Mouse (Mus musculus) granulocyte monocyte progenitor cell, adult 5-6 weeks (primary cell): ENCODE data around the gene Olfr248. TPM values are rescaled to one million over a fixed set of nuclear protein-coding genes. Genes with fewer than 3 reads are reported as not detected.

ENCODE experiments used
- ATAC-seq: replicated peaks from 2 replicates; pipeline ENCODE4 v1.8.0; 2016; ENCODE audit warnings: mild to moderate bottlenecking, moderate TSS enrichment, inconsistent platforms; ENCODE audit not compliant: poor library complexity, severe bottlenecking
- total RNA-seq, 2 experiments: library from RNA; stranded (forward) in 1 of 2; stranded (reverse) in 1 of 2; fragments of 200-712, 200-1000 nt in 1 of 2; fragments of >200 nt in 1 of 2; fragmentation: Nextera tagmentation in 1 of 2; gene quantifications; 2 replicates each; pipeline ENCODE4 v1.2.3; 2014 to 2017

Gene Olfr248
- total RNA-seq (2014; fragmentation: Nextera tagmentation), result 2.9 TPM in 1 of 2 replicates, not detected in the other
- 0.15 TPM in 1 of 2 replicates, not detected in the other for total RNA-seq (2017)

DNA sequence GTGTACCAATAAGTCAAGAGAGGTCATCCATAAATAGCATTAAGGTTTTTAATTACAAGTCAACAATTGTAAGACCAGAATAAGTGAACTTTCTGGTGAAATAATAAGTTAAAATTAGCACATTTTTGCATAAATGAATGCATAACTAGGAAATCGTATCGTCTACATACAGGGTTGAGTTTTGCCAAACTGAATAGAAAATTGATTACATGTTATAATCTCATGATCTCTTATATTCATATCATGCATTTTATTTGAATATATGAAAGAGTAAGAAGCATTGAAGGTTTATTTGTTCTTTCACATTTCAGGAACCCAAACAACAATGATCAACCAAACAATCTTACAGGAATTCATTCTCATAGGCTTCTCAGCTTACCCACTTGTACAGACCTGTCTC lies at the start of gene Olfr248:
Gene Olfr248, plus strand, starts transcription at position 301 of the 400 bp plus-strand sequence.
- no peak for ATAC-seq

DNA sequence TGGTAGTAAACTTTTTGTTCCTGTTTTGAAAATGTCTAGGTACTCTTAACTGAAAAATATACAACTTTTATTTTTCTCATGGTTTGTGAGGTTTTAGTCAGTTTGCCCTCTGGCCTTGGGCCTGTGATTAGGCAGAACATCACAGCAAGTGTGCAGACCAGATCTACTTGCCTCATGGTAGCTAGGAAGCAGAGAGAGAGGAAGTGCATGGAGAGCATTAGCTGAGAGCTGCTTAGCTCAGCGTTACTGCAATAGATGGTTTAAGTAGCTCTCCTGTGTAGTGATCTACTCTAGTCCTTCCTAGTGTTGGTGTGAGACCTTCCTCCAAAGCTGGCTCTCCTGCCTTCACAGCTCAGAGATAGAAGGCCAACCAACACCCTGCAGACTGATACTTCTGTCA lies 37.2 kb upstream of the Olfr248 start:
- ATAC-seq, result peak; percentile 65

DNA sequence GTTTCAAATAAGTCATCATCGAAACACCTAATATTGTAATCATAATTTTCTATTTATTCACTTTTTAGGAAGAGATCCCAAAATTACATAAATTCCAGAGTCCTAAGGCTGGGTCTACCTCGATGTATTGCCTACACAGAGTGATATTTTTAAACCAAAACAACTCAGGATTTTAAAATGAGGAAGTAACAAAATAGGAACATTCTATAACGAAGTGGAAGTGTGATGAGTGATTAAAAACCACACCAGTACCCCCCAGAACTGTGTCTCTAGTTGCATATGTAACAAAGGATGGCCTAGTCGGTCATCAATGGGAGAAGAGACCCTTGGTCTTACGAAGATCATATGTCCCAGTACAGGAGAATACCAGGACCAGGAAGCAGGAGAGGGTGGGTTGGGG lies 36.2 kb upstream of the Olfr248 start:
- peak; percentile 85 for ATAC-seq

DNA sequence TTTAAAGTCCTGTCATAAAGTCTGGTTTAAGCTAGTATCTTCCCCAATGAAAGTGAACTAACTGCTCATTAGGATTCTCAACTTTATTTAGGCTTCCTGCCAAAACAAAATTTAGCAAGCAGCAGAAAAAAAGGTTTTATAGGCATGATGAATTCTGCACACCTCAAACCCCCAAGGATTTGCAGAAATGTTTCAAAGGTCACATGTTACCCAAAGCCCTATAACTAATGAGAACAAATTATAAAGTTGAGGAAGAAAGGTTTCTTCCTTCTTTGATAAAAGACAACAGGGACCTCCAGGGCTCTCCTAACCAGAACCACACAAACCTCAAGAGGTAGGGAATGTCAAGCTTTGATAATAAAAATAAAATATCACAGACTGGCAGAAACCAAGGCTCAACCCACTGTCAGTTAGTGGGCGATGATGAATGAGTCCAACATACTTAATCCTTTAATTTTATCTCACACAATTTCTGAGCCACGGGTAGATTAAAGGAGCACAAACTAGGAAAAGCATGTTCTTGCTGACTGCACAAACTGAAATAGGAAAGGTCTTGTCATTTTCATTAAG lies 25.9 kb upstream of the Olfr248 start, which contains the start of gene Olfr417:
Gene Olfr417, plus strand, starts transcription at position 241 of the 570 bp plus-strand sequence.
- no peak for ATAC-seq

DNA sequence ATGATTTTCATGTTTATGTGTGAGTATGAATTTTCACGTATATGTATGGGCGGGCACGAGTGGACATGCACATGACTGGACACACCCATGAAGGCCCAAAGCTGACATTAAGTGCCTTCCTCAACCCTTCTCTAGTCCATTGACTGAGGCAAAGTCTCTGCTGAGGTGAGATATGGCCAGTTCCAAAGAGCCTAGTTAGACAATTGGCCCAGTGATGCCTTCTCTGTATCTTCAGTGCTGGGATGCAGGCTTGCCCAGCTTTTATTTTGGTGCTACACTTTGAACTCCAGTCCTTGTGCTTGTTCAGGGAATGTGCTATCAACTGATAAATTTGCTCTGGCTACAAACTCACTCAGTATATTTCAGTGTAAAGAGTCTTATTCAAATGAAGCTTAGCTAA lies 17.0 kb upstream of the Olfr248 start:
- no peak for ATAC-seq

DNA sequence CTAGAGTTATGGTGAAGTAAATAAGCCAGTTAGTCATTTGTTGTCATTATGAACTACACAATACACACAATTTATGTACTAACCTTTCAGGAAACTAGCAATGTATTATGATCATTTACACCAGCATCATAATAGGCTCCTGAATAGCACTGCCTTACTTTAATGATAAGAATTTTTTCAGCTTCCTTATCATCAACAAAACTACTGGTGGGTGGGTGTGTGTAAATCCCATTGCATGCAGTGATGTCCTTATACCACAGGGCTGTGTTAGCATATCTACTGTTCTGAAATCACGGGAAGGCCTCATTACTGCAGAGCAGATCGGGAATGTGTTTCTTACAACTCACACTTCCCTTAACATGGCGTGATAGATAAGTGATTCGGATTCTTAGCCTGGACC lies 32.1 kb downstream of the Olfr248 start:
- no peak for ATAC-seq

DNA sequence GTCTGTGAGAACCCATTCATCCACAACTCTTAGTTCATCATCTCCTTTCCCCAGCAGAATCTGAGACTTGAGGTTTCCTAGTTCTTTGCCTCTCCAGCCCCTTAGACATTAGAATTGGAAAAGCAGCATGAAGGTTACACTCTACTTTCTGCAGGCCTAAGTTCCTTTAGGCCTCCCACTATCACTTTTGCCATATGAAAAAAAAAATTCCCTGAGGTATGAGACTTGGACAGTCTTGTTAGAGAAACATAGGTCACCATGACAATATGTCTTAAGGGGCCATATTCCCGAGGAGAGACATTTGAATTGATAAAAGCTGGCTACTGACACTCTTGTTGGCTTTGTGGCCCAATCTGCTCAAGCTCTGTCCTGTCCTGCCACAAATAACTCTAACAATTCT lies 32.9 kb downstream of the Olfr248 start, which contains the start of gene Olfr414:
Gene Olfr414, plus strand, starts transcription at position 301 of the 400 bp plus-strand sequence.
- no peak for ATAC-seq

DNA sequence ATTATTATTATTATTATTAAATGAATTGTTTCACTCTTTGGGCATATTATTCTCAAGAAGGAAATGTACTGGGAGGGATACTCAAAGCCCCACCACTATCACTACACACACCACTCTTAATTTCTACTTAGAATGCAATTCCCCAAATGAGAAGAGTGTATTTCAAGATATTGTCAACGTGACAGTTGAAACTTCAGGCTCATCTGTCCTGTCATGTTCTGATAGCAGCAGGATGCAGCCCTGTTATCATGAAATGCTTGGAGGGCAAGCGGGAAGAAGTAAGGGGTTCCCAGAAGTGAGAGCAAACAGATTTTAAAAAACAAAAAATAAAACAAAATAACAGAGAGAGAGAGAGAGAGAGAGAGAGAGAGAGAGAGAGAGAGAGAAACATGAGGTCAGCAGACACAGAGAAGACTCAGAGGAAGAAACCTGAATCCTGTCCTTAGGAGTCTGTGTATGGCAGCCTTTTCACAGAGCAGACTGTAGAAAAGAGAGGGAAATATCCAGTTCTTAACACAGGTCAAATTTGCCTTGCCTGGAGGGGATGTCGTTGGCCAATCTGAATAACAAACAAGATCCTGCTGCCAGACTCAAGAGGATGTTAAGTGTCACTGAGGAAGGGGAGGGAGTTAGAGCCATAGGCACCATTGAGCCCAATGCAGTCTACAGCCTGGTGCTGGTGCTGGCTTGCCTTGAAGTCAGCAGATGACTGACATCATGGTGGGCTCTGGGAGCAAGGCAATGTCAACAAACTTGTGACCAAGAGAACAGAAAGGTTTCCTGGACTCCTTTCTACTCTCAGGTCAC lies 35.5 kb downstream of the Olfr248 start:
- no peak for ATAC-seq

DNA sequence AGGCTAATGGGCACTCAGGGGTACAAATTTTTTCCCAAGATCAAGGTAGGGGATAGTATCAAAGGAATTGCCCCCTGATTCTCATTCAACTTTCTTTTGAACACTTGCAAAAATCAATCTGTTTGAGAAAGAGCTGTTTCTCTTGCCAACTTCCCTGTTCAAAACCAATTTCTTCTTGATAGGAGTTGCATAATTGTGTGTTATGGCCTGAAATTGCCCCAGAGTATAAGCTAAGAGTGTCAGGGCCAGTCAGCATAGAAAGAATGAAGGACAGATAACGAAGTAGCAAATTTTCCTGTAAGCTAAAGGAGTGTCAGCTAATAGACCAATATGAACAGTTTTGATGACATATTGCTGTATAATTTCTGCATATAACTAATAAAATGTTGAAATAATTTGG lies 36.6 kb downstream of the Olfr248 start:
- peak; percentile 58 for ATAC-seq

DNA sequence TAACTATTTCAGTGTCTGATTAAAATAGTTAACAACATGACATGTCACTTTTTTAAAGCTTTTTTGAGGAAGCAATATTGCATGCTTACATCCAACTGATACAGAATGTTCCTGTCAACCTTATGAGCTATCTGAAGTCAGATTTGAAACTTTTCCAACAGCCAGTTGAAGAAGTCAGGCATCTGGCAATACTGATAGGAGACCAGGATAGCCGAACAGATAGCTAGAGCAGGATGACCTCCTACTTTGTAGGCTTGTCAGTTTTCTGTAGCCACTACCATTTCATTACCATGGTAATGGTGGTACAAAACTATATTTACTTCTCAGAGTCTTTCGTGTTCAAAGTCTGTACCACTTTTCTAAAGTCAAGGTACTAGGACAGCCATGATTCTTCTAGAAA lies 37.6 kb downstream of the Olfr248 start:
- no peak for ATAC-seq

DNA sequence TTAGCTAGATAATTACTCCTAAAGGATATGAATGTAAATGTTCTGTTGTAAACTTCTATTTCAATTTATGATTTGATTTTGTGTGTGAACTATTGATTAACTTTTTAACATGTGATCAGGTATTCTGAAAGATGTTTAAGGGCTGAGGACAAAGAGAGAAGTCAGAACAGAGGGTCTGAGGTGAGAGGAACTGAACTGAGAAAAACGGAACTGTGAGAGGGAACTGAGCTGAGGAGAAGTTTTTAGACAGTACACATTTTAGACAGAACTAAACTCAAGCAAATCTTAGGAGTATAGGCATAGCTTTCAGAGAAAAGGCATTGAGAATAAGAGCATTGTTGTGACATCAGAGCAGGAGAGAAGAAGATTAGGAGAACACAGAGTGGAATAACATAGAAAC lies 43.3 kb downstream of the Olfr248 start:
- no peak for ATAC-seq

Other genes with a start within 250 kb of the Olfr248 start
- gene Olfr420, start 235.4 kb upstream of the Olfr248 start, total RNA-seq (2014; fragmentation: Nextera tagmentation), result not detected in 2 replicates
- not detected in 2 replicates for gene Olfr420, start 235.4 kb upstream of the Olfr248 start, total RNA-seq (2017)
- 0.15 TPM in 1 of 2 replicates, not detected in the other for gene Spta1, start 218.3 kb upstream of the Olfr248 start, total RNA-seq (2014; fragmentation: Nextera tagmentation)
- gene Spta1, start 218.3 kb upstream of the Olfr248 start, total RNA-seq (2017), result 0.34 and 0.72 TPM in 2 replicates
- not detected in 2 replicates for gene Olfr419, start 139.0 kb upstream of the Olfr248 start, total RNA-seq (2014; fragmentation: Nextera tagmentation)
- gene Olfr419, start 139.0 kb upstream of the Olfr248 start, total RNA-seq (2017), result not detected in 2 replicates
- gene Mptx1, start 60.5 kb upstream of the Olfr248 start, total RNA-seq (2014; fragmentation: Nextera tagmentation), result not detected in 2 replicates
- gene Mptx1, start 60.5 kb upstream of the Olfr248 start, total RNA-seq (2017), result not detected in 2 replicates
- 0.28 and 0.37 TPM in 2 replicates for gene Olfr417, start 25.9 kb upstream of the Olfr248 start, total RNA-seq (2014; fragmentation: Nextera tagmentation)
- 0.56 TPM in 1 of 2 replicates, not detected in the other for gene Olfr417, start 25.9 kb upstream of the Olfr248 start, total RNA-seq (2017)
- gene Olfr414, start 33.0 kb downstream of the Olfr248 start, total RNA-seq (2014; fragmentation: Nextera tagmentation), result 1.6 TPM in 1 of 2 replicates, not detected in the other
- 0.13 TPM in 1 of 2 replicates, not detected in the other for gene Olfr414, start 33.0 kb downstream of the Olfr248 start, total RNA-seq (2017)
- gene Olfr220, start 51.0 kb downstream of the Olfr248 start, total RNA-seq (2014; fragmentation: Nextera tagmentation), result not detected in 2 replicates
- gene Olfr220, start 51.0 kb downstream of the Olfr248 start, total RNA-seq (2017), result not detected in 2 replicates
- not detected in 2 replicates for gene Fmn2, start 110.8 kb downstream of the Olfr248 start, total RNA-seq (2014; fragmentation: Nextera tagmentation)
- gene Fmn2, start 110.8 kb downstream of the Olfr248 start, total RNA-seq (2017), result not detected in 2 replicates